Mouse (Mus musculus): Measurements from ENCODE around the gene Nr1d2. TPM values are rescaled to one million over a fixed set of nuclear protein-coding genes. Genes with fewer than 3 reads are reported as not detected.
"Not testable (repeated sequence)": the region's sequence is repeated elsewhere in the genome, so short reads cannot be mapped to it uniquely, and the experiment has no call there.

The Nr1d2 gene
- polyA plus RNA-seq, 1 experiment: 44.7 TPM

DNA sequence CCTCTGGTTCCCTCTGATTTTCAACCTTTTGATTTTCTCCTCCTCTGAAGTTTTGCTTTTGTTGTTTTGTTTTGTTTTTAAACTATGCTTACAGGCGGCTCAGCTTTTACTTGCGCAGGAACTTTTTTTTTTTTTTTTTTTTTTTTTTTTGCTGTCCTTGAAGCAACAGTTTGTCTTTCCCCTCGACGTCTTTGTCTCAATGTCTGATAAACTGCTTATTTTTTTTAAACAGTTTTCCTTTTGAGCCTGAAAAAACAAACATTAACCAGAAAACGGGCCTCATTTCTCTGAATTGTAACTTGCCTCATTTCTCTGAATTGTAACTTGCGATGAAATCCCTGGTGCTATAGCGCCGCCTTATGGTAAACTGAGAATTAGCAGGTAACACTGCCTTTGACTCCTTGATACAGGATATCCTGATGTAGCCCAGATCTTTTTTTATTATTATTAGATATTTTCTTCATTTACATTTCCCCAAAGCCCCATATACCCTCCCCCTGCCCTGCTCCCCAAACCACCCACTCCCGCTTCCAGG, 52.0 kb downstream of the Nr1d2 start:
- Histone ChIP-seq H3K4me1 (ENCODE audit: control insufficient read depth, insufficient read depth, low read length) (no peaks in the 10 kb centered on the region), H3K4me3 (ENCODE audit: insufficient read depth, low read length) (no peak overlapping the region), H3K27ac (ENCODE audit: insufficient read depth, low read depth, low read length) (no peak overlapping the region)
- TF ChIP-seq CTCF (IDR thresholded peaks at IDR 0.05; ENCODE audit: low read depth, low read length) (no peak), POLR2A (IDR thresholded peaks at IDR 0.05; ENCODE audit: borderline replicate concordance, low read depth, low read length) (no peak)

DNA sequence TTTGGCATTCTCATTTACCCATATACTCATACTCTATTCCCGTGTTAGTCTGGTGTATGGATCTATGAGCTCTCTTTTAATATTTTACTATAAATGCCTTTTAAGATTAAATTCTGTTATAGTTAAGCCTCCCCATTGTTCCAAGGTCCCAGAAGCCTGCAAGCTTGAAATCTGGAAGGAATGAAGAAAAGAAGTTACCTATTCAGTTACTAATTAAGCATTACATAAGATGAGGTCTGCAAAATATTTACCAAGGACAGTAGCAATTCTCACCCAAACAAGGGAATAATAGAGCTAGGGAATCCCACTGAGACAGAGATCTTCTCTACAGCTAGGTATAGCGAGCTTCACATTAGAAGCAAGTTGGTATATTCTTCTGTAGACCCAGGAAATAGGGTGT, 61.4 kb downstream of the Nr1d2 start:
- not testable (repeated sequence) for H3K4me3 ChIP-seq (ENCODE audit: insufficient read depth, low read length); H3K27ac ChIP-seq (ENCODE audit: insufficient read depth, low read depth, low read length); H3K4me1 ChIP-seq (ENCODE audit: control insufficient read depth, insufficient read depth, low read length)

DNA sequence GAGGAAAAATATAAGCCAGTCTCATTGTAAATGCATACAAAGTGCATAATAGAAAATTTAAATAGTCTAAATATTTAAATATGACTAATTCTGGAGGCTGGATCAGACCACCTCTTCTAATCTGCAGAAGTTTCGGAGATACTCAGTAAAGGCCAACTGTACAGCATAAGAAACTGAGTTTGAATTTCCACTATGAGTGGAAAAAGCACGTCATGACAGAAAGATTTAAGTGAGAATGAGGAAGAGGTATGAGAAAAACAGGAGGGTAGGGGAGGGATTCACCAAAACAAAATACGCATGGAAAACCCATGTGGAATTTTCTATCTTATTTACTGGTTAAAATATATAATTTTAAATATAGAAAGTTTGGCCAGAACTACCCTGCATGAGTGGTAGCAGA, 71.3 kb downstream of the Nr1d2 start:
- Histone ChIP-seq H3K4me1 (ENCODE audit: control insufficient read depth, insufficient read depth, low read length) (no peaks in the 10 kb centered on the region), H3K27ac (ENCODE audit: insufficient read depth, low read depth, low read length) (no peak overlapping the region), H3K4me3 (ENCODE audit: insufficient read depth, low read length) (no peak overlapping the region)
- no peak for TF ChIP-seq CTCF (IDR thresholded peaks at IDR 0.05; ENCODE audit: low read depth, low read length)
- TF ChIP-seq POLR2A (IDR thresholded peaks at IDR 0.05; ENCODE audit: borderline replicate concordance, low read depth, low read length): no peak

DNA sequence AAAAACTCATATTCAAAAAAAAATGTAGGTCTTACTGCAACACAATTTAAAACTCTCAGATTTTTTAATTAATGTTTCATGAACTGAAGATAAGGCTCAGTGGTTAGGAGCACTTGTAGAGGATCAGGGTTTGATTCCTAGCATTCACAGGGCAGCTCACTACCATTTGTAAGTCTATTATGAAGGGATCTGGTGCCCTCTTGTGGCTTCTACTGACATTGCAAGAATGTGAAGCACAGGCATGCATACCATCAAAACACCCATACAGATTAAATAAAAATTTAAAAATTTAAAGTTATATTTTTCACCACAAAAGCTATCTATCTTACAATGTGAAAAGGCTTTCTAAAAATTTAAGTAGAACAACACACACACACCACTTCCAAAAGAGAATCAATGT, 71.9 kb downstream of the Nr1d2 start:
- no peak overlapping the region for H3K27ac ChIP-seq (ENCODE audit: insufficient read depth, low read depth, low read length)

More for the DNA sequence above, 71.9 kb downstream of the Nr1d2 start:
- H3K4me3 ChIP-seq (ENCODE audit: insufficient read depth, low read length): no peak overlapping the region
- H3K4me1 ChIP-seq (ENCODE audit: control insufficient read depth, insufficient read depth, low read length): no peaks in the 10 kb centered on the region
- TF ChIP-seq POLR2A (IDR thresholded peaks at IDR 0.05; ENCODE audit: borderline replicate concordance, low read depth, low read length) (no peak), CTCF (IDR thresholded peaks at IDR 0.05; ENCODE audit: low read depth, low read length) (no peak)

Other genes with a start within 250 kb of the Nr1d2 start
- 10.6 and 14.1 TPM in 2 replicates for gene Nkiras1, start 32.0 kb upstream of the Nr1d2 start, polyA plus RNA-seq (2012; ENCODE audit: insufficient read depth, insufficient read length, missing spikeins)
- 508 and 615 TPM in 2 replicates for gene Rpl15, start 32.3 kb upstream of the Nr1d2 start, polyA plus RNA-seq (2012; ENCODE audit: insufficient read depth, insufficient read length, missing spikeins)
- 66.5 and 72.9 TPM in 2 replicates for gene Ube2e1, start 92.7 kb upstream of the Nr1d2 start, polyA plus RNA-seq (2012; ENCODE audit: insufficient read depth, insufficient read length, missing spikeins)